Mouse (Mus musculus) heart, postnatal 0 days (tissue): ENCODE results near the gene Osbp2. TPM values are rescaled to one million over a fixed set of nuclear protein-coding genes. Genes with fewer than 3 reads are reported as not detected.
A peak's percentile ranks its signal among the peaks of the same experiment; 100 is the strongest.

Experiments
- ATAC-seq: fragments of 200-750 bp; cut with Nextera tagmentation; 2 replicates; pipeline ENCODE4 v1.8.0; 2017; ENCODE audit warnings: low read depth, moderate number of reproducible peaks, moderate library complexity; ENCODE audit not compliant: insufficient read depth
- DNase-seq: peaks from one replicate; pipeline ENCODE4 v3.0.0-alpha.2; 2016; ENCODE audit warnings: low spot score
- H3K27ac ChIP-seq: fragments of 300-500 bp; sonication (generic); 2 replicates; pipeline ENCODE4 v1.5.1; 2014; ENCODE audit warnings: low read depth, mild to moderate bottlenecking
- H3K27me3 ChIP-seq: fragments of 300-500 bp; sonication (generic); 2 replicates; pipeline ENCODE4 v1.6.1; 2014; ENCODE audit warnings: low read length, mixed read lengths; ENCODE audit not compliant: control insufficient read depth, insufficient read depth
- H3K36me3 ChIP-seq: fragments of 300-500 bp; sonication (generic); replicated peaks from 2 replicates; pipeline ENCODE4 v1.6.1; 2014; ENCODE audit warnings: low read length, mixed read lengths; ENCODE audit not compliant: control insufficient read depth, insufficient read depth
- H3K4me1 ChIP-seq: fragments of 300-500 bp; sonication (generic); 2 replicates; pipeline ENCODE4 v1.6.1; 2014; ENCODE audit warnings: antibody characterized with exemption; ENCODE audit not compliant: control insufficient read depth, insufficient read depth
- H3K4me2 ChIP-seq: fragments of 300-500 bp; sonication (generic); 2 replicates; pipeline ENCODE4 v1.6.1; 2014; ENCODE audit warnings: low read depth, mild to moderate bottlenecking, low read length, moderate library complexity
- H3K4me3 ChIP-seq: fragments of 300-500 bp; sonication (generic); 2 replicates; pipeline ENCODE4 v1.5.1; 2014; ENCODE audit warnings: low read depth, low read length
- H3K9ac ChIP-seq: fragments of 300-500 bp; sonication (generic); replicated peaks from 2 replicates; pipeline ENCODE4 v1.6.1; 2014; ENCODE audit warnings: low read depth, low read length, mixed read lengths
- H3K9me3 ChIP-seq: fragments of 300-500 bp; sonication (generic); replicated peaks from 2 replicates; pipeline ENCODE4 v1.6.1; 2016; ENCODE audit warnings: low read length; ENCODE audit not compliant: control insufficient read depth
- CTCF ChIP-seq: IDR thresholded peaks from 2 replicates; pipeline ENCODE4 v1.5.1; 2016; ENCODE audit warnings: antibody characterized with exemption, control low read depth, low read depth
- EP300 ChIP-seq: IDR thresholded peaks from 2 replicates; pipeline ENCODE4 v1.6.1; 2016; ENCODE audit warnings: antibody characterized with exemption, low read depth
- WGBS: fragments of 180-500 bp; shearing (Covaris S2); extraction: QIAGEN DNeasy Blood & Tissue Kit; methylation state at CpG from one replicate; pipeline ENCODE4 v1.1.7; 2014; 5-methylcytosine and 5-hydroxymethylcytosine counted together
- polyA plus RNA-seq: library from polyadenylated mRNA; unstranded; fragments of >200 nt; fragmentation: Nextera tagmentation; extraction: Ambion mirVana; gene quantifications from 2 replicates; pipeline ENCODE4 v1.2.1, GENCODE M21; 2015
- total RNA-seq: library from RNA; depleted of rRNA; stranded (reverse); fragments of >200 nt; gene quantifications from 2 replicates; pipeline ENCODE4 v1.2.3, GENCODE M21; 2014; ENCODE audit warnings: low replicate concordance

Osbp2 gene
- total and polyA plus RNA-seq, 2 experiments from 2014 or later: 2.9 to 8.9 TPM

- no peaks in the 10 kb centered on the region for H3K4me1 ChIP-seq
- H3K27ac ChIP-seq: no peak overlapping the region
- WGBS: 37% methylated on average over 1 of the region's 1 CpGs
- ATAC-seq (no peak), DNase-seq (no peak)
- H3K27me3 ChIP-seq: no peaks in the 10 kb centered on the region
- no peak for TF ChIP-seq EP300
- TF ChIP-seq CTCF: peak; percentile 49
- H3K9me3 ChIP-seq: no peaks in the 10 kb centered on the region
- no peaks in the 10 kb centered on the region for H3K36me3 ChIP-seq
- no peak overlapping the region for H3K9ac ChIP-seq
- no peak overlapping the region for H3K4me2 ChIP-seq
- H3K4me3 ChIP-seq: no peak overlapping the region
Measured at GRCm38 (mm10) chr11:3802057-3802456, 61.6 kb downstream of the Osbp2 start.

DNA sequence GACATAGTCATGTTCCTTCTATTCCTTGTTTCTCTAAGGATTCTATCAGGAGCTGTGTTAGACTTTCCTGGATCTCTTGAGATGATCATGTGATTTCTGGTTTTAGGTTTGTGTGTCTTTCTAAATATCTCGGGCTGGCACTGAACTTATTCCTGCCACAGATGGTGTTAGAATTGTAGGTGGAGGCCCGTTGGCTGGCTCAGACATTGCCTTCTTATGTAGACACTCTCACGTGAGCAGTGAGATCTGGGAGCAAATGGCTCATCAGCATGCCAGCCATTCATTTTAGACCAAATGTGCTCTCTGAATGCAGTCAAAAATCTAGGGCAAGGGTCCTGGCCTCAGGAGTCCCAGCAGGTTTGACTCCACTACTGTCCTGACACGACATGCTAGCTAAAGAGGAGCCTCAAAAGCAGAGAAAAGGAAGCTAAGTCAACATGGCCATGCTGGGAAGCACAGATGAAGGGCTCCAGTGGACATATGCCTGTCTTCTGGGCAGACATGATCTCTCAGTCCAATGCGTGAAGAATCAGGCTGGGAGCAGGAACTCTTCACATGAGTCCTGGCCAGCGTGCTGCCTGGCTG lies 66.0 kb downstream of the Osbp2 start:
- Histone ChIP-seq H3K9me3 (peaks cover 4% of the 10 kb centered on the region; the same call in 1 of the 2 replicates), H3K4me2 (no peak overlapping the region), H3K36me3 (no peaks in the 10 kb centered on the region), H3K4me3 (no peak overlapping the region), H3K9ac (no peak overlapping the region), H3K27me3 (no peaks in the 10 kb centered on the region), H3K4me1 (no peaks in the 10 kb centered on the region), H3K27ac (no peak overlapping the region)
- TF ChIP-seq CTCF: no peak
- no peak for TF ChIP-seq EP300
- WGBS: 77% methylated on average over 6 of the region's 6 CpGs
- DNase-seq (no peak), ATAC-seq (no peak)

DNA sequence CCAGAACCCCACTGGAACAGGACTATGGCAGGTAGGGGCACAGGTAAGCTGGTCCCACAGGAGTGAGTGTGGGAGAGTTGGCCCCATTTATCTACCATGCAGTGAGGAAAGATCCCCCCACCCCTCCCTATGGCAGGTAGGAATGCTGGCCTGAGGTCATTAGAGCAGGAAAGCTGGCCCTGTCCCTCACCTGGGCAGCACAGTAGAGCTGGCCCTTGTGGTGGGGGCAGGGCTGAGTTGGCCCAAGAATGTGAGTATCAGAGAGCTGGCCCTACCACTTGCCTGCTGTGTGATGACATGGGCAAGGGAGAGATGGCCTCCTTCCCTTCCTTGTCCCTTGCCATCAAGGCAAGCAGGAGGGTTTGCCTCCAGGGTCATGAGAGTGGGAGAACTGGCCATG lies 73.0 kb downstream of the Osbp2 start:
- no peak for TF ChIP-seq CTCF
- no peak for TF ChIP-seq EP300
- H3K4me3 ChIP-seq: no peak overlapping the region
- H3K36me3 ChIP-seq: no peaks in the 10 kb centered on the region
- no peak overlapping the region for H3K4me2 ChIP-seq
- peaks cover 4% of the 10 kb centered on the region; the same call in 1 of the 2 replicates for H3K9me3 ChIP-seq
- no peak overlapping the region for H3K9ac ChIP-seq
- DNase-seq: no peak
- no peak overlapping the region for H3K27ac ChIP-seq
- no peaks in the 10 kb centered on the region for H3K27me3 ChIP-seq
- ATAC-seq: no peak
- H3K4me1 ChIP-seq: no peaks in the 10 kb centered on the region

GRCm38 (mm10) chr11:3789919-3790318 lies 73.8 kb downstream of the Osbp2 start:
- peaks cover 4% of the 10 kb centered on the region; the same call in 1 of the 2 replicates for H3K9me3 ChIP-seq
- no peak overlapping the region for H3K9ac ChIP-seq
- H3K4me2 ChIP-seq: no peak overlapping the region
- no peak overlapping the region for H3K27ac ChIP-seq
- WGBS: 56% methylated on average over 3 of the region's 3 CpGs
- no peaks in the 10 kb centered on the region for H3K36me3 ChIP-seq
- H3K4me1 ChIP-seq: no peaks in the 10 kb centered on the region
- H3K27me3 ChIP-seq: no peaks in the 10 kb centered on the region
- H3K4me3 ChIP-seq: no peak overlapping the region
- ATAC-seq (no peak), DNase-seq (no peak)
- TF ChIP-seq CTCF (no peak), EP300 (no peak)

GRCm38 (mm10) chr11:3786564-3786963 lies 77.1 kb downstream of the Osbp2 start:
- Histone ChIP-seq H3K36me3 (no peaks in the 10 kb centered on the region), H3K9me3 (no peaks in the 10 kb centered on the region), H3K4me1 (no peaks in the 10 kb centered on the region), H3K4me3 (no peak overlapping the region), H3K9ac (no peak overlapping the region), H3K4me2 (no peak overlapping the region), H3K27ac (no peak overlapping the region), H3K27me3 (no peaks in the 10 kb centered on the region)
- WGBS: 27% methylated on average over 6 of the region's 6 CpGs
- TF ChIP-seq CTCF (peak; percentile 97), EP300 (no peak)
- DNase-seq (peak; percentile 70), ATAC-seq (no peak)

DNA sequence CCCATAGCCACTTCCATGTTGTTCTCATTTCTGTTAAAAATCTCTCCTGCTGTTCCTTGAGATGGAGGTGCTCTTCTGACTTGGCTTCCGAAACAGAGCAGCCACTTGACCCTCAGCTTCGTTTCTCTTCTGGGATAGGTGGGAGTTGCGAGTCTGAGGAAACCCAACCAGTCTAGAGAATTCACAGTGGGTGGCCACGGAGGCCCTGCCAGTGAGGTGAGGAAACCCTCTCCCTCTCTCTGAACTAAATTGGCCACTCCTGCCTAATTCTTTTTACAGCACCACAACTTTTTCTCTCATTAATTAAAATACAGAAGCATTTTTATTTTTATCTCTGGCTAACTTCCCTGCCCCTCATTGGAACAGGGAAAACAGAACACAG lies 88.4 kb downstream of the Osbp2 start:
- Histone ChIP-seq H3K9me3 (no peaks in the 10 kb centered on the region), H3K4me2 (no peak overlapping the region), H3K27ac (no peak overlapping the region), H3K36me3 (no peaks in the 10 kb centered on the region), H3K4me3 (no peak overlapping the region), H3K9ac (no peak overlapping the region), H3K27me3 (peaks cover 37% of the 10 kb centered on the region), H3K4me1 (no peaks in the 10 kb centered on the region)
- TF ChIP-seq CTCF (no peak), EP300 (no peak)
- DNase-seq (no peak), ATAC-seq (no peak)
- 35% methylated on average over 4 of the region's 4 CpGs for WGBS
